Mouse (Mus musculus) midbrain, embryonic 12.5 days (tissue): ENCODE measurements around the gene Omp. TPM values are rescaled to one million over a fixed set of nuclear protein-coding genes. Genes with fewer than 3 reads are reported as not detected.

Source experiments
- polyA plus RNA-seq: library from polyadenylated mRNA; unstranded; fragments of >200 nt; fragmentation: Nextera tagmentation; extraction: Ambion mirVana; gene quantifications from 2 replicates; pipeline ENCODE4 v1.2.1, GENCODE M21; 2016

Gene Omp
- polyA plus RNA-seq, 1 experiment from 2014 or later = not detected

Other genes with a start within 250 kb of the Omp start
- not detected in 2 replicates for gene Gdpd4, start 225.5 kb downstream of the Omp start, polyA plus RNA-seq
- gene Myo7a, start 26.0 kb downstream of the Omp start, polyA plus RNA-seq = 20.6 and 21.6 TPM in 2 replicates
- 7.2 and 8.6 TPM in 2 replicates for gene Capn5, start 32.8 kb upstream of the Omp start, polyA plus RNA-seq
- gene B3gnt6, start 54.0 kb upstream of the Omp start, polyA plus RNA-seq = not detected in 2 replicates
- gene Acer3, start 175.7 kb upstream of the Omp start, polyA plus RNA-seq = 16.0 and 16.5 TPM in 2 replicates
- gene Tsku, start 215.8 kb upstream of the Omp start, polyA plus RNA-seq = 6.8 and 9.1 TPM in 2 replicates